ENCODE assay signal across 9 mouse cellular contexts in genomic region chr2:71530391-71531123, GRCm38 (mm10). TPM values are rescaled to one million over a fixed set of nuclear protein-coding genes. Genes with fewer than 3 reads are reported as not detected.
DNase-seq lines count a peak whose midpoint lies in the region; ATAC-seq and TF ChIP-seq lines count a peak whose summit lies in the region.
"Had no signal": no experiment of that assay in that cellular context is flagged by ENCODE, and none has a peak within 500 bp of the region (broad histone marks: within the 10 kb centered on the region; RNA-seq: fewer than 3 reads in every experiment).

No protein-coding gene starts in this region.

- no peak overlapping the region for H3K27ac ChIP-seq in kidney, embryonic 14.5 days (ENCODE audit: low read depth, low read length)
- no peak overlapping the region for H3K27ac ChIP-seq in kidney, embryonic 16.5 days (ENCODE audit: low read length)
- H3K27ac ChIP-seq in bone marrow macrophage, adult 2 months (ENCODE audit: insufficient read depth, low read depth, low read length) = no peak overlapping the region
- H3K27ac ChIP-seq in heart, embryonic 16.5 days (ENCODE audit: low read length) = no peak overlapping the region
- H3K27ac ChIP-seq in midbrain, embryonic 15.5 days = peak overlapping the region; percentile 25

- H3K9ac ChIP-seq in kidney, embryonic 14.5 days (ENCODE audit: low read depth, low read length) = no peak overlapping the region
- no peak overlapping the region for H3K9ac ChIP-seq in kidney, embryonic 16.5 days (replicated peaks; ENCODE audit: low read length)
- H3K9ac ChIP-seq in heart, embryonic 16.5 days (ENCODE audit: low read length) = no peak overlapping the region
- no peak overlapping the region for H3K9ac ChIP-seq in midbrain, embryonic 15.5 days

- 1% methylated on average over 34 of the region's 34 CpGs for WGBS in kidney, embryonic 14.5 days
- WGBS in kidney, embryonic 16.5 days = under 1% methylated on average over 34 of the region's 34 CpGs
- WGBS in heart, embryonic 16.5 days = 2% methylated on average over 34 of the region's 34 CpGs
- 1% methylated on average over 34 of the region's 34 CpGs for WGBS in midbrain, embryonic 15.5 days

- H3K9me3 ChIP-seq in kidney, embryonic 14.5 days (ENCODE audit: control insufficient read depth, low read length) = no peaks in the 10 kb centered on the region
- no peaks in the 10 kb centered on the region for H3K9me3 ChIP-seq in kidney, embryonic 16.5 days (ENCODE audit: low read length)
- H3K9me3 ChIP-seq in heart, embryonic 16.5 days (replicated peaks; ENCODE audit: control insufficient read depth, low read length) = no peaks in the 10 kb centered on the region
- no peaks in the 10 kb centered on the region for H3K9me3 ChIP-seq in midbrain, embryonic 15.5 days

- H3K4me3 ChIP-seq in kidney, embryonic 14.5 days (ENCODE audit: low read length) = peak overlapping the region; percentile 39
- no peak overlapping the region for H3K4me3 ChIP-seq in kidney, embryonic 16.5 days (ENCODE audit: low read length)
- 0 out of 2 replicates have a peak overlapping the region, but pooled peaks have one; percentile 38 for H3K4me3 ChIP-seq in bone marrow macrophage, adult 2 months (ENCODE audit: insufficient read depth, low read length)
- peak overlapping the region; percentile 59 for H3K4me3 ChIP-seq in heart, embryonic 16.5 days (ENCODE audit: low read length)
- peak overlapping the region; percentile 32 for H3K4me3 ChIP-seq in midbrain, embryonic 15.5 days

- no peak overlapping the region for H3K4me2 ChIP-seq in kidney, embryonic 14.5 days (replicated peaks; ENCODE audit: low read depth, low read length)
- no peak overlapping the region for H3K4me2 ChIP-seq in kidney, embryonic 16.5 days (replicated peaks; ENCODE audit: low read depth, low read length)
- peak overlapping the region; percentile 97 for H3K4me2 ChIP-seq in heart, embryonic 16.5 days (ENCODE audit: low read depth, low read length)
- peak overlapping the region; percentile 5; the same call in 1 of the 2 replicates for H3K4me2 ChIP-seq in midbrain, embryonic 15.5 days

- H3K4me1 ChIP-seq in kidney, embryonic 14.5 days (ENCODE audit: control insufficient read depth, insufficient read depth, low read length) = peaks cover 4% of the 10 kb centered on the region; the same call in 1 of the 2 replicates
- H3K4me1 ChIP-seq in kidney, embryonic 16.5 days (ENCODE audit: insufficient read depth, low read length) = peaks cover 15% of the 10 kb centered on the region
- 0 out of 2 replicates have a peak, but pooled peaks cover 4% of the 10 kb centered on the region for H3K4me1 ChIP-seq in bone marrow macrophage, adult 2 months (ENCODE audit: control insufficient read depth, insufficient read depth, low read length)
- peaks cover 22% of the 10 kb centered on the region for H3K4me1 ChIP-seq in heart, embryonic 16.5 days (ENCODE audit: control insufficient read depth, insufficient read depth, low read length)
- H3K4me1 ChIP-seq in midbrain, embryonic 15.5 days = peaks cover 18% of the 10 kb centered on the region

- no peaks in the 10 kb centered on the region for H3K36me3 ChIP-seq in kidney, embryonic 14.5 days (ENCODE audit: control insufficient read depth, insufficient read depth, low read length)
- H3K36me3 ChIP-seq in kidney, embryonic 16.5 days (ENCODE audit: insufficient read depth, low read length) = no peaks in the 10 kb centered on the region
- H3K36me3 ChIP-seq in heart, embryonic 16.5 days (ENCODE audit: control insufficient read depth, insufficient read depth) = no peaks in the 10 kb centered on the region
- no peaks in the 10 kb centered on the region for H3K36me3 ChIP-seq in midbrain, embryonic 15.5 days (replicated peaks)

- TF ChIP-seq POLR2A in bone marrow macrophage, adult 2 months (IDR thresholded peaks at IDR 0.05; ENCODE audit: borderline replicate concordance, low read depth, low read length) = no peak

- no peak for TF ChIP-seq CTCF in bone marrow macrophage, adult 2 months (IDR thresholded peaks at IDR 0.05; ENCODE audit: low read depth, low read length)

- no peak for ATAC-seq in kidney, embryonic 14.5 days (ENCODE audit: low FRiP score, low TSS enrichment)
- no peak for ATAC-seq in kidney, embryonic 16.5 days (ENCODE audit: low FRiP score, low TSS enrichment)
- ATAC-seq in heart, embryonic 16.5 days (replicated peaks; ENCODE audit: extremely low read depth, insufficient read depth, low FRiP score) = no peak
- ATAC-seq in midbrain, embryonic 15.5 days (replicated peaks) = no peak

- no peak for DNase-seq in thymus, postnatal 25 days
- DNase-seq in frontal cortex, postnatal 14 days (ENCODE audit: low spot score in 2 of 2) = no peak
- DNase-seq in gastrocnemius, postnatal 10 days = no peak

- H3K27me3 ChIP-seq in kidney, embryonic 14.5 days (ENCODE audit: control insufficient read depth, insufficient read depth, low read length) = peaks cover 96% of the 10 kb centered on the region
- peaks cover 98% of the 10 kb centered on the region for H3K27me3 ChIP-seq in kidney, embryonic 16.5 days (ENCODE audit: insufficient read depth, low read length)
- H3K27me3 ChIP-seq in heart, embryonic 16.5 days (ENCODE audit: control insufficient read depth, insufficient read depth, low read length) = peaks cover 94% of the 10 kb centered on the region
- peaks cover 86% of the 10 kb centered on the region for H3K27me3 ChIP-seq in midbrain, embryonic 15.5 days (replicated peaks)

RNA-seq across cellular contexts. Expression of gene Dlx1, which starts 2.6 kb away (rescaled TPM):
- polyA plus RNA-seq in kidney, embryonic 14.5 days (2014; fragmentation: Nextera tagmentation; extraction: Ambion mirVana) = not detected in 2 replicates
- polyA plus RNA-seq in kidney, embryonic 16.5 days (2015; fragmentation: Nextera tagmentation; extraction: Ambion mirVana) = 0.12 TPM in 1 of 2 replicates, not detected in the other
- polyA plus RNA-seq in bone marrow macrophage, adult 2 months (2012; ENCODE audit: insufficient read depth, insufficient read length, missing spikeins) = not detected in 2 replicates
- polyA plus RNA-seq in heart, embryonic 16.5 days (2015; fragmentation: Nextera tagmentation; extraction: Ambion mirVana) = 0.15 and 0.29 TPM in 2 replicates
- 44.3 and 55.9 TPM in 2 replicates for polyA plus RNA-seq in midbrain, embryonic 15.5 days (2015; fragmentation: Nextera tagmentation; extraction: Ambion mirVana)
- total RNA-seq in gastrocnemius, postnatal 10 days (2021) = under 1 TPM; 0.23 to 0.54 TPM

RNA-seq across cellular contexts. Expression of gene Dlx2, which starts 16.0 kb away (rescaled TPM):
- not detected in 2 replicates for polyA plus RNA-seq in kidney, embryonic 14.5 days (2014; fragmentation: Nextera tagmentation; extraction: Ambion mirVana)
- not detected in 2 replicates for polyA plus RNA-seq in kidney, embryonic 16.5 days (2015; fragmentation: Nextera tagmentation; extraction: Ambion mirVana)
- not detected in 2 replicates for polyA plus RNA-seq in bone marrow macrophage, adult 2 months (2012; ENCODE audit: insufficient read depth, insufficient read length, missing spikeins)
- polyA plus RNA-seq in heart, embryonic 16.5 days (2015; fragmentation: Nextera tagmentation; extraction: Ambion mirVana) = 0.11 TPM in 1 of 2 replicates, not detected in the other
- polyA plus RNA-seq in midbrain, embryonic 15.5 days (2015; fragmentation: Nextera tagmentation; extraction: Ambion mirVana) = 8.0 and 10.7 TPM in 2 replicates
- total RNA-seq in gastrocnemius, postnatal 10 days (2021) = under 1 TPM in 1 of 2 experiments, not detected in 1; 0.09 TPM
- total RNA-seq: heart, postnatal 36 days had no signal

Comparison
In these comparisons a context has a peak if more than half of its experiments do, and no peak if none do; other contexts are left out.
1. H3K4me2 ChIP-seq: peak in heart, embryonic 16.5 days (single experiment) and midbrain, embryonic 15.5 days (single experiment); none in kidney, embryonic 14.5 days (single experiment) and kidney, embryonic 16.5 days (single experiment).
2. RNA of gene Dlx1, which starts 2.6 kb away (polyA plus RNA-seq): 44.3 to 55.9 TPM in midbrain, embryonic 15.5 days; 0.15 to 0.29 TPM in heart, embryonic 16.5 days, not detected in bone marrow macrophage, adult 2 months, 0.12 TPM in kidney, embryonic 16.5 days and not detected in kidney, embryonic 14.5 days; every median in the first group is over 10 times any median in the second.